Mouse (Mus musculus): ENCODE data around the gene Pax5.

Pax5 gene

DNA sequence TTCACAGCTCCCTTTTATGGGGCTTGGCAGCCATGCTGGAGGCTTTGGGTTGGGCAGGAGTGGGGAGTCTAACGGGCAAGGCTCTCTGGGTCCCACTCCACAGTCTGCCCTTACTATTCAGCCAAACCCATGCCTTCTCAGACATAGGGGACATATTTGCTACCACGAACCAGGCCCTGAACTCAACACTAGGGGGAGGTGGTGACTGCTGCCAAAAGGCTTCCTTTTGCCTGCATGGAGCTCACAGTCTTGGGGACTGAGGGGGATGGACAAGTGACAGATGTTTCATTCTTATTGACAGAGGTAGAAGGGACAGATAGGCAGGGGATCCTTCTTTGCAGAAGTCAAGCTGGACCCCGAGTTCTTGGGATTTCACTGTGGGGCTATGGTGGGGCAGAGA is 42.1 kb downstream of the Pax5 start:
- no peak for DNase-seq (ENCODE audit: low spot score in 2 of 2)

GRCm38 (mm10) chr4:44667369-44667768 is 42.9 kb downstream of the Pax5 start:
- no peak for DNase-seq (ENCODE audit: low spot score in 2 of 2)

DNA sequence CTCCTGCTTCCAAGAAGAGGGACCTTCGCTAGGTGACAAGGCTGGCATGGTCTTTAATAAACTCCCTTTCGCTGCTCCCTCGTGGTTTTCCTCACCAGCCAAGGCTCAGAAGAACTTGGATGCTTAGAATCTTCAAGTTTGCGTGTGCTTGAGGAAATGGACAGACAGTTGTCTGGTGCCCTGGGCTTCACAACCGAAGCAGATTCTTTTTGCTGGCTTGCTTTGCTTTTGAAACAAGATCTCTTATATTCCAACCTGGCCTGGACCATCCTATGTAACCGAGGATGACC is 45.6 kb downstream of the Pax5 start:
- DNase-seq (ENCODE audit: low spot score in 2 of 2) = no peak

DNA sequence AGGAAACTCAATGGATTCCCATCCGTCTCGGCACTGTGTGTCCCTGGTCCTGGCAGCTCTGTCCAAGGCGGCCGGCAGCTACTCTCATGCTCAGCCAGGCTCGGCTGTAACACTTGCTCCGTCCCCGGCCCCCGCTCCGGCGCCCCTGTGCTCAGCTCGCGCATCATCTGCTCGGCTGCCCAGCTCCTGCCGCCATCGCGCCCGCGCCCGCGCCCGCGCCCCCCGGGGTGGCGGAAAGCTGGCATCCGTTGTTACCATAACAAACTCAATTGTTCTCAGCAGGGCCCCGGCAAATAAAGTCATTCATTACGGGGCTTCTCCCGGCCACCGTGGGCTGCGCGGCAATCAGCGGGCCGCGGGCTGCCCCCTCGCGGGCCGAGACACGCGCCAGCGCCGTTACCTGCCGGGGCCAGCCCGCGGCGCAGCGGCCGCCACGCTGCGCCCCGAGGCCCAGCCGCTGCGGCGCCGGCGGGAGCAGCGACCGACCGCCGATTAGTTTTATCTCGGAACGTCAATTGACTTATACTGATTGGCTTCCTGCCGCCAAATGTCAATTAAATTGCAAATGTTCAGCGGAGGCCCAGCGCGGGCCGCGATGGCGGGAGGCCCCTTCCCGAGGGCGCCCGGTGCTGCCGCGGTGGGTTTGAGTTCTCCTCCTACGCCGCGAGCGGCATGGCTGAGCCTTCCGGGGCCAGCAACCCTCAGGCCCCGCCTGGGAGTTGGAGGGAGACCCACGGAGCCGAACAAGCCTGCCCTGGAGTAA is 46.1 kb downstream of the Pax5 start:
- DNase-seq (ENCODE audit: low spot score in 2 of 2) = peak; percentile 4 to 13

GRCm38 (mm10) chr4:44663489-44663888 is 46.8 kb downstream of the Pax5 start:
- no peak for DNase-seq (ENCODE audit: low spot score in 2 of 2)

GRCm38 (mm10) chr4:44645181-44645580 is 65.1 kb downstream of the Pax5 start:
- no peak for DNase-seq (ENCODE audit: low spot score in 2 of 2)

DNA sequence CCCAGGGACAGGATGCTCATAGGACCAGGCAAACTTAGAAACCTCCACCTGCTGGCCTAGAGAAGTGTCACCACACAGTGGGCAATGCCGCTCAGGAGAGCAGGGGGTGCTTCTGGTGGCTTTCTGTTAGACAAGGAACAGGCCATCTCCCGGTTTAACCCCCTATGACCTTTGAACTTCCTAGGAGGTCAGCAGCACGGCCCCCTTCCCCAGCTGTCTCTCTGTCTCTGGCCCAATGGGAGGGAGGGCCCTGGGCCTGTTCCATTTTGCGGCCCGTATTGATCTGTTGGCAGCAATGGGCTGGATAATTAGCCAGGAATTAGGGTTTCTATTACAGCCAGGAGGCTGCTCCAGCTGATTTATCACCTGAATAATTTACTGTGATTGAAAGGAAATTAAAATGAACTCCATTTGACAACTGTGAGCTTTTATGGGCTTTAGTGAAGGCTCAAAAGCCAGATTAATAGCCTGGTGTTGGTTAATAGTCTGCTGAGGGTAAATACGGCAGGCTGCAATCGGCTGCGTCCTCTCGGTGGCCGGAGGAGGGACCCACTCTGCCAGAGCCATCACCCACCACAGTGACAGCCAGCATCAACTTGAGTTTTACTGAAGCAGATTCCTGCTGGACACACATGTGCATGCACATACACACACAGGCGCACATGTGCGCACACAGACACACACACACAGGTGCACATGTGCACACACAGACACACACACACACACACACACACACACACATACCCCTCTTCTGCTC is 68.3 kb downstream of the Pax5 start:
- DNase-seq (ENCODE audit: low spot score in 2 of 2) = no peak

DNA sequence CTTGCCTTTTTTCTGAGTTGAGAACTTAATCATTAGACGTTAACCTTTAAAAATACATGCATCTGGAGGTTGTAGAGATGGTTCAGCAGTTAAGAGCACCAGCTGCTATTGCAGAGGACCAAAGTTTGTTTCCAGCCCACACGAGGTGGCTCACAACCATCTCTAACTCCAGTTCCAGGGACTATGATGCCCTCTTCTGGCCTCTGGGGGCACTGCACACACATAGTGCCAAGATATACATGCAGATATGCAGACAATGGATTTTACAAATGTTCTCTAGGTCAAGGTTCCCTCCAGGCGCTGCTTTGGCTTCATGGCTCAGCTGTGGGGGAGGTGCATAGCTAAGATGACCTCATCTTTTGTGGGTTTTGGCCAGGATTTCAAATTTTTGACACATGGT is 74.7 kb downstream of the Pax5 start:
- no peak for DNase-seq (ENCODE audit: low spot score in 2 of 2)

DNA sequence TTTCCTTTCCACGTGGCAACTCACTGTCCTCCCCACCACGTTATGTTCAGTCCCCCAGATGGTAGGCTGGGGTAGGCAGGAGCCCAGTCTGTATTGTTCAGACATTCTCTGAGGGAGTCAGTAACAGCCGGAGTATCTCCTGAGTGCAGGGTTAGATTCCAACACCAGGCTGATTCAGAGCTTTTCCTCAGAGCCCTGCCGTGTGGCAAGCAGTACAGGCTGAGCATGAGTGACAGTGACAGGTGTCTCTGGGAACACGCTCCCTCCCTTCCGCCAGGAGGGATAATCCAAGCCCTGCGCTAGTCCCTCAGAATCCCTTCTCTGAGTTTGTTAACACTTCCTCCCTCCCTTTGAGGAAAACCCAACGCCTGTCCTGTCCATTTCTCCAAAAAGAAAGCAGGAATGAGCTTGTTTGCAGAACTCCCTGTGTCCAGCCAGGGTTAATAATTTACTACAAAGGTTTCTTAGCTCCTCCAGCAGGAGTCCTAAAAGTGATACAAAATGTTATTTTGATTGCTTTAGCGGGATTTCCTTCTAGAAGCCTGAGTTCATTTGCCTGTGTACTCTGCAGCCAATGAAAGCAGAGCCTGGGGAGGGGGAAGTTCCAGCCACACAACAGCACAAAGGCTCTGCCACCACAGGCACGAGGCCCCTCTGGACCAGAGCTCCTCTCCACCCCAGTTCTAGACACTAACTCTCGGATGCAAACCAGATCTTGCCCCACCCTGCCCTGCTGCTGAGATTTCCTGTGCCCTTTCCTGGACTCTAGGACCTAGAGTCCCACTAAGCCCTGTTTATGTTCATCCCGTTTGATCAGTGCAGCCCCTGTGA is 76.4 kb downstream of the Pax5 start:
- DNase-seq (ENCODE audit: low spot score in 2 of 2) = no peak

- DNase-seq (ENCODE audit: low spot score in 2 of 2) = peak in 1 of 2 experiments; percentile 5
Measured at GRCm38 (mm10) chr4:44630059-44630458, 80.2 kb downstream of the Pax5 start.

DNA sequence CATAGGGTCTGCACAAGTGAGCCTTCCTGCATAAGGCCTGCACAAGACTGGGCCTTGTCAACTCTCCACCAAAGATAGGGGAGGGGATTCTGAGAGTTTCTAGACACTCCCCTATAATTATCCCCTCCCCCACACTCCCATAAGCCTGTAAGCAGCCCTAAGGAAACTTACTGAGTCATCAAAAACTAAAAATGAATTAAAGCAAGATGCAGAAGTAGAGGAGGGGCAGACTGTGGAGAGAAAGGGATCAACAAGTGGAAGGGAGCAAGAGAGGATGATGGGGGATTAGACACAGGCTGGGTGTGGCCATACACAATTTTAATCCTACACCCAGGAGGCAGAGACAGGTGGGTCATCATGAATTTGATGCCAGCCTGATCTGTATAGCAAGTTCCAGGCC is 82.4 kb downstream of the Pax5 start:
- DNase-seq (ENCODE audit: low spot score in 2 of 2) = no peak

DNA sequence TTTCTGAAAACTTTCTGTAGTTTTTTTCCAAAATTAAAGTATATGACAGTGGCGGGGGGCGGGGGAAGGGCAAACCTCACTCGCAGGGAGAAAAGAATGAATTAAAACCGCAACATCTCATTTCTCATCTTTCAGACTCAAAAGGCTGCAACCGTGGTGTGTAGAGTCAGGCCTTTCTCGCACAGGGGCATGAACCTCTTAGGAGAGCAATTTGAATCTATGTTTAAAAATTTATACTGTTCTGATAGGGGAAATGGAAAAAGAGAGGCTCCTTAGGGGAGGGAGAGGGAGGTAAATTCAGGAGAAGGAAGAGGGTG is 85.2 kb downstream of the Pax5 start:
- no peak for DNase-seq (ENCODE audit: low spot score in 2 of 2)

GRCm38 (mm10) chr4:44624232-44625107 is 85.8 kb downstream of the Pax5 start:
- DNase-seq (ENCODE audit: low spot score in 2 of 2) = no peak

DNA sequence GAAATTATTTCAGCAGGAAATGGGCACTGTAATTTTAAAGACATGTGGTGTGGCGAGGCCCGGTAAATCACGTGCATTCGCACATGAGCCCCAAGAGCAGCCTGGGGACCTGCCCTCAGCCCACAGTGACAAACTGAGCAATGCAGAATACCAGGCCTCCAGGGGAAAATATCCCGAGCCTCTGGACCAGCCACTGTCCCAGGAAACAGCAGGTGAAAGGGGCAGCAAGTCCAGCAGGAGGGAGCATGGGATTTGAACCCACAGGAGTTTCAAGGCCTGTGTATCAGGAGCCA is 86.9 kb downstream of the Pax5 start:
- no peak for DNase-seq (ENCODE audit: low spot score in 2 of 2)

GRCm38 (mm10) chr4:44622682-44623434 is 87.4 kb downstream of the Pax5 start:
- DNase-seq (ENCODE audit: low spot score in 2 of 2) = no peak

GRCm38 (mm10) chr4:44620241-44620640 is 90.0 kb downstream of the Pax5 start:
- DNase-seq (ENCODE audit: low spot score in 2 of 2) = no peak

- DNase-seq (ENCODE audit: low spot score in 2 of 2) = no peak
Measured at GRCm38 (mm10) chr4:44614066-44614667, 96.1 kb downstream of the Pax5 start.

DNA sequence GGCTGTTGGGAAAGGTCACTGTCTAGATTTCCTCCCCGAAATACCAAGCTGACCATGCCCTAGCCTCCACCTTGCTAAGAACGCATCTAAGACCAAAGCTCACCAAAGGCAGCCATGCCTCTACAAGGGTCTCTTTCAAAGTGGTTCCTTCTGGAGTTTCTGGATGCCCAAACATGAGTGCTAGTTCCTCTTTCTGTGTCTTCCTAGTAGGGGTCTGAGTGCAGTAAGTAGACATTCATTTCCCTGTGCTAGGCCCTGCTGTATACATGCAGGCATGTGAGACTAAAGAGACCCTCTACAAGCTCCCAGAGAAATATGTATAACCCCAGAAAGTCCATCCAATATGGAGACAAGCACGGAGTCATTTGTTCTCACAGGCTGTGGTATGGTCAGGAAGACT is 97.9 kb downstream of the Pax5 start:
- no peak for DNase-seq (ENCODE audit: low spot score in 2 of 2)

GRCm38 (mm10) chr4:44605453-44605852 is 104.8 kb downstream of the Pax5 start:
- no peak for DNase-seq (ENCODE audit: low spot score in 2 of 2)

DNA sequence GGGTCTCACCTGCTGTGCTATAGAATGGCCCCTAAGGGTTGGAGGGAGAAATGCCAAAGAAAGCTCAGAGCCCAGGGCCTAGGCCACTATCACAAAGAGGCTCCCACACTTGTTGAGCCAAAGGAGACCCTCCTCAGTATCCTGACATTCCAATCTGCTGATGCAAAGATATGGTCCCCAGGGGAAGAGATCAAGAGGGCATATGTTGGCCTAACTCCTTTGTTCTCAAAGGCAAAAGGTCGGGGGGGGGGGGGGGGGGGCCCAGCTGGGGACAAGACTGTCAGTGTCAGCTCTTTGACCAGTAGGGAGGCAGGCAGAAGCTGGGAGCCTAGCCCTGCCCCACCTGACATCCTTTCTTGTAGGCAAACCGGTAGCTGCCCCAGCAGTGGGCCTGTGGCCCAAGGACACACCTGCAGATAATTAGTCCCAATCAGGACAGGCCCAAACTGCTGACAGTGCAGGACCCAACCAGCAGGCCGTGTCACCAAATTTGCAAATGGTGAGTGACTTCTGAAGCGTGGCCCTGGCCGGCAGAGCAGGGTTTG is 108.0 kb downstream of the Pax5 start:
- no peak for DNase-seq (ENCODE audit: low spot score in 2 of 2)

DNA sequence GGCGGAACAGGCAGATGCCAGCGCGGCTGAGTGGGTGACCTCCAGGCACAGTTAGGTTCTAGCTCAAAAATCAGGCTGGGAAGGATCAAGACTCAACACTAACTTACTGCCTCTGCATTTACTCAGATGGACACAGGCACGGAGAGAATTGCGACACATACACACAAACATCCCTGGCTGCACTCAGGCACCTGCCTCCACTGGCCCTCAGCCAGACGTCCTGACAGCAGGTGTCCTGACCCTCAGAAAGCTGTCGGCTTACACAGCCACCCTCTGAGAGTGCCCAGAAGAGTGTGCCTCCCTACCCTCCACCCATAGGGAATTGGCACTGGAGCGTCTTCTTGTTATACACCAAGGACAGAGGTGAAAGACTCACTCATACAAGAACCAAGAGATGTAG is 108.9 kb downstream of the Pax5 start:
- peak; percentile 3 for DNase-seq (ENCODE audit: low spot score in 2 of 2)

Data from right cerebral cortex, adult 2 months (tissue).